Mouse (Mus musculus) erythroblast, embryonic 14.5 days (primary cell): ENCODE results near the gene Plcb4.

Experiments
- GATA1 ChIP-seq: IDR thresholded peaks from 2 replicates; pipeline ENCODE4 v1.6.1; 2012; ENCODE audit warnings: low read length, inconsistent platforms, mixed read lengths
- TAL1 ChIP-seq: IDR thresholded peaks from 3 replicates; pipeline ENCODE4 v1.6.1; 2012; ENCODE audit warnings: low read length, inconsistent platforms, mixed read lengths

DNA sequence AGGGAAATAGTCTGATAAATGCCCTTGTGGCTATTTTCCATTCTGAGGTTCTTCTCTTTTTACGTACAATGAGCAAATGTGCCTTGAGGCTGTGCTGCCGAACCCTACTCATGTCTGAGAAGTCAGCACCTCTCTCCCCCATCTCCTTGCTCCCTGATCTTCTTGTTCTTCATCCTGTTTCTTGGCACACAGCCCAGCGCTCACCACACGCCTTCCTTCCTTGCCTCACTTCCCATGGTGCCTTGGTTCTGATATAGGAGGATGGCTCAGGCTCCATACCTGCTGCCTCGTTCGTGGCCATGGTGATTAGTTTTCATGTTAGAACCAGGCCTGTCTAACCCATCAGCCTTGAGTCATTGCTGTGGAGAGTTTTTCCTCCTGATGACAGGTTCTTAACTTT, 277.6 kb downstream of the Plcb4 start:
- no peak for TF ChIP-seq GATA1
- no peak for TF ChIP-seq TAL1
